Mouse (Mus musculus) brain, embryonic 14.5 days (tissue): Measurements from ENCODE around the gene Irf8.

Experiments used
- CTCF ChIP-seq: fragments of 200-500 bp; IDR thresholded peaks from 2 replicates; pipeline ENCODE4 v1.5.1; 2012; ENCODE audit warnings: inconsistent platforms, mild to moderate bottlenecking, moderate library complexity, borderline replicate concordance; ENCODE audit not compliant: insufficient read depth, insufficient read length; ENCODE audit errors: extremely low read depth
- POLR2A ChIP-seq: fragments of 200-500 bp; IDR thresholded peaks from 2 replicates; pipeline ENCODE4 v1.6.1; 2012; ENCODE audit warnings: mild to moderate bottlenecking, inconsistent platforms, borderline replicate concordance; ENCODE audit not compliant: poor library complexity, insufficient read depth, insufficient read length, severe bottlenecking; ENCODE audit errors: extremely low read depth

DNA sequence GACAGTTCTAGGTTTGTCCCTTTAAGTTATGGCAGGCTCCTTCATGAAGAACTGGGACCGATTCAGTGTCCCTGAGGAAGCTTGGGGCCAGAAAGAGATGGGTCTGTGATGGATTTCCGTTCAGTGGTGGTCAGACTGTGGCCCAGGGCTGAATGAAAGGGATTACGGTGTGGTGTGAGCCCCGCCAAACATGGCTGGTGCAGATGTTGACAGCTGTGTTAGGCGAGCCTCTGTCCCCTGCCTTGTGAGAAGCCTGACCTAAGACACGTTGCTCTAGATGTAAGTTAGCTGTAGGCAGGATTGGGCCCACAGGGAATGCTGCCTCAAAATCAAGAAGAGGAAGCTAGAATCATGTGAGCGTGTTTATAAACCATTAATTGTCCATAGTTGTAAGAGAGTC is 1.0 kb downstream of the Irf8 start:
- TF ChIP-seq POLR2A (no peak), CTCF (no peak)
